Mouse (Mus musculus): ENCODE measurements around the gene Slc15a2. TPM values are rescaled to one million over a fixed set of nuclear protein-coding genes. Genes with fewer than 3 reads are reported as not detected.

Slc15a2 gene
- total RNA-seq, 4 experiments from 2014 or later: 1.2 to 9.3 (median 4.1) TPM

Small RNA genes within 50 kb of the gene (microRNA-seq; reads per million reads assigned to microRNA genes)
- gene Gm22617: 0 reads per million in 2 experiments

Other genes with a start within 250 kb of the Slc15a2 start
- not detected for gene Casr, start 222.8 kb downstream of the Slc15a2 start, total RNA-seq (2022)
- gene Cd86, start 118.9 kb downstream of the Slc15a2 start, total RNA-seq (2022): 1 to 10 TPM; 1.3 to 3.3 (median 2.3) TPM
- gene Ildr1, start 91.0 kb downstream of the Slc15a2 start, total RNA-seq (2022): not detected
- 10 to 100 TPM; 18.0 to 23.5 (median 21.1) TPM for gene Iqcb1, start 43.4 kb upstream of the Slc15a2 start, total RNA-seq (2022)
- 1 to 10 TPM; 1.6 to 2.6 (median 2.1) TPM for gene Eaf2, start 90.0 kb upstream of the Slc15a2 start, total RNA-seq (2022)
- gene Golgb1, start 90.2 kb upstream of the Slc15a2 start, total RNA-seq (2022): 100 to 1,000 TPM; 104 to 125 (median 116) TPM
- gene Hcls1, start 150.0 kb upstream of the Slc15a2 start, total RNA-seq (2022): 10 to 100 TPM; 10.0 to 17.2 (median 13.7) TPM
- gene Fbxo40, start 205.5 kb upstream of the Slc15a2 start, total RNA-seq (2022): under 1 TPM; 0.06 to 0.38 (median 0.31) TPM
- under 1 TPM; 0.26 to 0.66 (median 0.55) TPM for gene Polq, start 226.8 kb upstream of the Slc15a2 start, total RNA-seq (2022)

Data from adrenal gland, adult 8-10 months (tissue).